In the genomic region with DNA sequence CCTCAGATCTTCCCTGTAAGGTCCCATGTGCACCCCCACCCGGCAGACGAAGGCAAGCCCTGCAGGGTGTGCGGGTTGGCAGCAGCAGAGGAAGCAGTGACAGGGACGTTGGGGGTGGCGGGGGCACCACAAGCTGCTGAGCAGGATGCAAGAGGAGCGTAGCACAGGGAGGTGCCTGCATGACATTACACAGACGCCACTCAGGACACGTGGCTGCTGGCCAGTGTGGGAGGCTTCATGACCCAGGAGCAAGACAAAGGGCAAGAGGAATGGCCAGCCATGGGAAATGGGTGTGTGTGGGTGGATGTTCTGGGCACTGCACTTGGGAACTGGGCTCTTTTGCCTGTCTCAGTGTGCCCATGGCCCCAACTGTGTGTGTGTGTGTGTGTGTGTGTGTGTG, we compare ENCODE assay signal across 9 mouse cellular contexts. TPM values are rescaled to one million over a fixed set of nuclear protein-coding genes. Genes with fewer than 3 reads are reported as not detected.
DNase-seq lines count a peak whose midpoint lies in the region; ATAC-seq lines count a peak whose summit lies in the region.
"Had no signal": no experiment of that assay in that cellular context is flagged by ENCODE, and none has a peak within 500 bp of the region (broad histone marks: within the 10 kb centered on the region; RNA-seq: fewer than 3 reads in every experiment).

No protein-coding gene starts in this region.

- peak; percentile 44 for DNase-seq in cerebellum, adult 9-11 months
- DNase-seq in cerebellum, postnatal 4 days (ENCODE audit: low spot score in 2 of 2), result no peak
- peak; percentile 34 to 54 for DNase-seq in right cerebral cortex, adult 2 months (ENCODE audit: low spot score in 2 of 2)
- no peak for DNase-seq in right cerebral cortex, postnatal 14 days
- DNase-seq in layer of hippocampus, postnatal 36 days, result peak; percentile 70 to 73
- DNase-seq in ovary, postnatal 10 days (ENCODE audit: low spot score), result no peak
- DNase-seq in cerebellum, adult 18-20 months, result no peak

- ATAC-seq in hindbrain, embryonic 13.5 days (ENCODE audit: low FRiP score), result no peak
- ATAC-seq: activated CD4-positive, CD25-positive, alpha-beta regulatory T cell, adult 4 months had no signal

- WGBS in hindbrain, embryonic 13.5 days, result 84% methylated on average over 8 of the region's 8 CpGs

- H3K27me3 ChIP-seq in hindbrain, embryonic 13.5 days, result no peaks in the 10 kb centered on the region

- H3K4me1 ChIP-seq in hindbrain, embryonic 13.5 days (replicated peaks), result no peaks in the 10 kb centered on the region

- H3K4me3 ChIP-seq in hindbrain, embryonic 13.5 days, result no peak overlapping the region

- H3K9ac ChIP-seq in hindbrain, embryonic 13.5 days, result no peak overlapping the region

- H3K9me3 ChIP-seq in hindbrain, embryonic 13.5 days, result no peaks in the 10 kb centered on the region

- no peak overlapping the region for H3K27ac ChIP-seq in hindbrain, embryonic 13.5 days

- no peak overlapping the region for H3K4me2 ChIP-seq in hindbrain, embryonic 13.5 days

- H3K36me3 ChIP-seq in hindbrain, embryonic 13.5 days, result peaks cover 70% of the 10 kb centered on the region

RNA-seq across cellular contexts. Expression of a gene that starts 12.9 kb away (rescaled TPM):
- 1 to 10 TPM; 4.1 to 5.8 TPM for total RNA-seq in layer of hippocampus, postnatal 36 days (2021)
- 5.2 and 6.4 TPM in 2 replicates for polyA plus RNA-seq in hindbrain, embryonic 13.5 days (2015; fragmentation: Nextera tagmentation; extraction: Ambion mirVana)

RNA-seq across cellular contexts. Expression of a gene that starts 34.4 kb away (rescaled TPM):
- total RNA-seq in layer of hippocampus, postnatal 36 days (2021), result 100 to 1,000 TPM; 112 to 113 TPM
- 133 and 135 TPM in 2 replicates for polyA plus RNA-seq in hindbrain, embryonic 13.5 days (2015; fragmentation: Nextera tagmentation; extraction: Ambion mirVana)

RNA-seq across cellular contexts. Expression of a gene that starts 58.0 kb away (rescaled TPM):
- 1,000 to 10,000 TPM; 1,445 to 1,563 TPM for total RNA-seq in layer of hippocampus, postnatal 36 days (2021)
- 1,371 and 1,383 TPM in 2 replicates for polyA plus RNA-seq in hindbrain, embryonic 13.5 days (2015; fragmentation: Nextera tagmentation; extraction: Ambion mirVana)

Comparison
In these comparisons a context has a peak if more than half of its experiments do, and no peak if none do; other contexts are left out.
1. DNase-seq: peak in cerebellum, adult 9-11 months (single experiment), right cerebral cortex, adult 2 months (2 of 2) and layer of hippocampus, postnatal 36 days (2 of 2); none in cerebellum, postnatal 4 days (0 of 2), right cerebral cortex, postnatal 14 days (single experiment), ovary, postnatal 10 days (single experiment) and cerebellum, adult 18-20 months (0 of 2).